14 mouse cellular contexts compared by ENCODE assay signal in the genomic region with DNA sequence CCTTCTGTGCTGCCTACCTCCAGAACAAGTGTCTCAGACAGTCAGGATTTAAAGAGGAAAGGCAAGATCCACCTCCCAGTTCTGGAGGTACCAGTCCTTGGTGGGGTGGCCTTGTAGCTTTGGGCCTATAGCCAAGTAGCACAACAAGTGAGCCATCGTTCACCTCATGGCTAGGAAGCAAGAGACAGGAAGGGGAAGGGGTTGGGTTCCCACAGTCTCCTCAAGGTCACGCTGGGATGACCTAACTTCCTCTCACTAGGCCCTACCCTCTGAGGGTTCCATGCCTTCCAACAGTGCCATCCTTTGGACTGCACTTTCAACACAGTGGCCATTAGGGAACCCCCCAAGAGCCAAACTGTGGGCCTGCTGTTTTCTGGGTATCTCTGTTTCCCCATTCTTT. TPM values are rescaled to one million over a fixed set of nuclear protein-coding genes. Genes with fewer than 3 reads are reported as not detected.
A peak's percentile ranks its signal among the peaks of the same experiment; 100 is the strongest.
DNase-seq lines count a peak whose midpoint lies in the region; ATAC-seq lines count a peak whose summit lies in the region.
"Had no signal": no experiment of that assay in that cellular context is flagged by ENCODE, and none has a peak within 500 bp of the region (broad histone marks: within the 10 kb centered on the region; RNA-seq: fewer than 3 reads in every experiment).

No protein-coding gene starts in this region.

- 79% methylated on average over 2 of the region's 2 CpGs for WGBS in kidney, embryonic 15.5 days

- peak; percentile 94 for DNase-seq in heart, adult 11 months
- no peak for DNase-seq in heart, postnatal 36 days
- DNase-seq in kidney, adult 8-10 months, result peak; percentile 25 to 38
- peak; percentile 40 to 55 for DNase-seq in adrenal gland, postnatal 36 days
- DNase-seq in kidney, postnatal 36 days, result peak; percentile 40 to 68
- DNase-seq: cerebellum, adult 8-10 months; midbrain, embryonic 14.5 days; thymus, adult 18-20 months had no signal

- ATAC-seq in kidney, embryonic 15.5 days (replicated peaks; ENCODE audit: low FRiP score), result no peak
- no peak for ATAC-seq in monocyte, adult 5-6 weeks (replicated peaks; ENCODE audit: insufficient number of reproducible peaks, low FRiP score, low TSS enrichment, poor library complexity, severe bottlenecking)
- ATAC-seq: forebrain, embryonic 16.5 days; Patski had no signal

- peaks cover 7% of the 10 kb centered on the region; the same call in 1 of the 2 replicates for H3K36me3 ChIP-seq in kidney, embryonic 15.5 days
- H3K36me3 ChIP-seq: embryonic facial prominence, embryonic 12.5 days; liver, embryonic 15.5 days had no signal

- H3K4me3 ChIP-seq in kidney, embryonic 15.5 days (replicated peaks), result no peak overlapping the region
- H3K4me3 ChIP-seq: embryonic facial prominence, embryonic 12.5 days; liver, embryonic 15.5 days had no signal

- no peaks in the 10 kb centered on the region for H3K27me3 ChIP-seq in kidney, embryonic 15.5 days
- H3K27me3 ChIP-seq: liver, embryonic 15.5 days had no signal

- H3K9me3 ChIP-seq in kidney, embryonic 15.5 days (replicated peaks), result no peaks in the 10 kb centered on the region
- H3K9me3 ChIP-seq: embryonic facial prominence, embryonic 12.5 days; liver, embryonic 15.5 days had no signal

- no peak overlapping the region for H3K9ac ChIP-seq in kidney, embryonic 15.5 days
- H3K9ac ChIP-seq: embryonic facial prominence, embryonic 12.5 days; liver, embryonic 15.5 days had no signal

- H3K4me1 ChIP-seq in kidney, embryonic 15.5 days, result 0 out of 2 replicates have a peak, but pooled peaks cover 3% of the 10 kb centered on the region
- H3K4me1 ChIP-seq: liver, embryonic 15.5 days had no signal

- H3K27ac ChIP-seq in kidney, embryonic 15.5 days, result no peak overlapping the region
- H3K27ac ChIP-seq: embryonic facial prominence, embryonic 12.5 days; liver, embryonic 15.5 days had no signal

- intact Hi-C loops in heart, postnatal 36 days (cut with DNase I), result loop anchor here (2.0 kb wide), 1 partner anchor 27 kb away; no protein-coding TSS in a partner anchor

- no peak overlapping the region for H3K4me2 ChIP-seq in kidney, embryonic 15.5 days
- H3K4me2 ChIP-seq: embryonic facial prominence, embryonic 12.5 days; liver, embryonic 15.5 days had no signal

RNA-seq across cellular contexts. Expression of gene Nr2c2, which starts 27.7 kb away (rescaled TPM):
- total RNA-seq in heart, postnatal 36 days (2021), result 10 to 100 TPM; 23.1 to 26.3 TPM
- polyA plus RNA-seq in kidney, embryonic 15.5 days (2015; fragmentation: Nextera tagmentation; extraction: Ambion mirVana), result 18.8 and 19.8 TPM in 2 replicates
- total RNA-seq in adrenal gland, postnatal 36 days (2021), result 10 to 100 TPM; 35.3 to 41.5 TPM
- total RNA-seq in monocyte, adult 5-6 weeks (2017), result 62.5 to 89.1 TPM (median 62.9 TPM) in 3 replicates

Comparison
In these comparisons a context has a peak if more than half of its experiments do, and no peak if none do; other contexts are left out.
1. DNase-seq: peak in heart, adult 11 months (single experiment), kidney, adult 8-10 months (2 of 2), adrenal gland, postnatal 36 days (2 of 2) and kidney, postnatal 36 days (2 of 2); none in heart, postnatal 36 days (0 of 2).